Mouse (Mus musculus): ENCODE data around the gene Rab11fip2. TPM values are rescaled to one million over a fixed set of nuclear protein-coding genes. Genes with fewer than 3 reads are reported as not detected.

Rab11fip2 gene
- 2.6 and 3.1 TPM in 2 replicates for total RNA-seq (2012; rRNA removed)
- total RNA-seq (2014; rRNA removed), result 3.1 and 3.9 TPM in 2 replicates
- polyA plus RNA-seq (2012; ENCODE audit: insufficient read length, low read depth), result 4.3 and 4.5 TPM in 2 replicates

DNA sequence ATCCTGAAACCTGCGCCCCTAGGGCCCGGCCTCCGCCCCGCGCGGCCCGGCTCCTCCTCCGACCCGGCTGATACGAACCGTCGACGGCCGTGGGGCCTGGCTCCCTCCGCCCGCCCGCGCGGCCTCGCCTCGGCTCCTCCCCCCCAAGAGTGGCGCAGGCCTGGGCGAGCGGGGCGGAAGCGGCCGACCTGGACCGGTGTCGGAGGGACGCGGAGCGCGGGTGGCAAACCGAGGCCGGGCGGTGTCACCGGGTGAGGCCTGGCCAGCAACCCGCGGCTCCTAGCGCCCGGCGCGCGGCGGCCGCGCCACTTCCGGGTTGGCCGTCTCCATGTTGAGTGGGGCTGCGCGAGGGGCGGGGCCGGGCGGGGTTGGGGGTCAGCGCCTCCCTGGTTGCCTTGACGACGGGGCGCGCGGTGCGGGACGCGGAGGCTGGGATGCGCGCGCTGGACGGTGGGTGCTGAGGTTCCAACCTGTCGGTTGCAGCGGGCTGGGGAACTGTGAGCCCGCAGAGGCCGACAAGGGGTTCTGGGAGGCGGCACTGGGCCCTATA is at the start of gene Rab11fip2:
Gene Rab11fip2 (minus strand): TSS at position 333 of the 550 bp plus-strand sequence.
- peak within 1 kb of the TSS; percentile 90 for H3K9ac ChIP-seq (ENCODE audit: insufficient read depth, low read depth)
- peak; percentile 82 for DNase-seq (ENCODE audit: extremely low read depth)
- H3K4me1 ChIP-seq (ENCODE audit: control insufficient read depth in 1 of 2, insufficient read depth in 2 of 2), result peaks cover 0 to 11% of the 10 kb centered on the region in 2 experiments; a peak in 2 of 4 replicates
- H3K4me3 ChIP-seq (replicated peaks in 1 of 3; ENCODE audit: low read depth in 2 of 3, low read length in 2 of 3, poor library complexity in 1 of 3), result peak within 1 kb of the TSS; percentile 69 to 82 (median 81)
- dilution Hi-C loops (cut with MboI; ENCODE audit: extremely low pct_ligation_motif_present, extremely low pct_unique_long_range_greater_than_20kb, low sequenced_read_pairs) (no loop called here), in situ Hi-C loops (cut with MboI; ENCODE audit: low pct_ligation_motif_present, low pct_unique_long_range_greater_than_20kb, low sequenced_read_pairs) (no loop called here)
- H3K79me2 ChIP-seq (replicated peaks; ENCODE audit: control insufficient read depth, extremely low read depth, insufficient read depth, poor library complexity, severe bottlenecking), result no peaks in the 10 kb centered on the region
- H3K27ac ChIP-seq (ENCODE audit: insufficient read depth, low read depth), result peak within 1 kb of the TSS; percentile 71
- H3K4me2 ChIP-seq (ENCODE audit: insufficient read depth, low read depth, poor library complexity, severe bottlenecking), result peak within 1 kb of the TSS; percentile 99
- no peaks in the 10 kb centered on the region for H3K36me3 ChIP-seq (replicated peaks in 1 of 2; ENCODE audit: control insufficient read depth in 1 of 2, insufficient read depth in 1 of 2, low read length in 1 of 2)
- no peaks in the 10 kb centered on the region for H3K9me3 ChIP-seq (replicated peaks; ENCODE audit: low read length)
- no peaks in the 10 kb centered on the region for H3K27me3 ChIP-seq (replicated peaks)
- TF ChIP-seq NRF1 (IDR thresholded peaks at IDR 0.05; ENCODE audit: low read depth, low read length), result peak; percentile 57
- no peak for TF ChIP-seq MAX (IDR thresholded peaks at IDR 0.05; ENCODE audit: low read length)
- peak; percentile 91 for TF ChIP-seq NELFE (IDR thresholded peaks at IDR 0.05; ENCODE audit: low read depth, low read length)
- TF ChIP-seq POLR2A (IDR thresholded peaks at IDR 0.05; ENCODE audit: low read depth, low read length), result peak; percentile 86
- TF ChIP-seq TCF12 (IDR thresholded peaks at IDR 0.05; ENCODE audit: low read depth, low read length), result peak; percentile 64
- TF ChIP-seq IRF4 (IDR thresholded peaks at IDR 0.05; ENCODE audit: low read depth, low read length), result peak; percentile 19; the same call in 1 of the 2 replicates
- no peak for TF ChIP-seq CTCF (conservative IDR thresholded peaks at IDR 0.05 in 1 of 2, IDR thresholded peaks at IDR 0.05 in 1 of 2; ENCODE audit: low read depth in 2 of 2, low read length in 2 of 2)
- TF ChIP-seq CHD1 (IDR thresholded peaks at IDR 0.05; ENCODE audit: low read depth, low read length), result no peak
- TF ChIP-seq ZKSCAN1 (IDR thresholded peaks at IDR 0.05; ENCODE audit: borderline replicate concordance, low read depth, low read length), result no peak
- TF ChIP-seq EP300 (IDR thresholded peaks at IDR 0.05; ENCODE audit: low read length), result no peak
- TF ChIP-seq E2F4 (IDR thresholded peaks at IDR 0.05; ENCODE audit: insufficient replicate concordance, low read depth, low read length), result no peak
- peak; percentile 74 for TF ChIP-seq SIN3A (IDR thresholded peaks at IDR 0.05; ENCODE audit: low read length)
- 0 out of 2 replicates have a peak, but pooled peaks have one; percentile 38 for TF ChIP-seq MEF2A (IDR thresholded peaks at IDR 0.05; ENCODE audit: borderline replicate concordance, low read depth, low read length)
- peak; percentile 19; the same call in 1 of the 2 replicates for TF ChIP-seq MAZ (IDR thresholded peaks at IDR 0.05; ENCODE audit: low read depth, low read length)
- 0 out of 2 replicates have a peak, but pooled peaks have one; percentile 55 for TF ChIP-seq KAT2A (IDR thresholded peaks at IDR 0.05; ENCODE audit: insufficient replicate concordance, low read length)
- peak; percentile 86 for TF ChIP-seq ZMIZ1 (IDR thresholded peaks at IDR 0.05; ENCODE audit: low read depth, low read length)
- TF ChIP-seq MXI1 (IDR thresholded peaks at IDR 0.05; ENCODE audit: low read depth, low read length), result peak; percentile 88
- TF ChIP-seq ELF1 (IDR thresholded peaks at IDR 0.05; ENCODE audit: low read depth, low read length), result peak; percentile 98
- TF ChIP-seq UBTF (IDR thresholded peaks at IDR 0.05; ENCODE audit: low read depth, low read length), result peak; percentile 97
- peak; percentile 41; the same call in 1 of the 2 replicates for TF ChIP-seq HCFC1 (IDR thresholded peaks at IDR 0.05; ENCODE audit: low read depth, low read length)
- TF ChIP-seq ZNF384 (IDR thresholded peaks at IDR 0.05; ENCODE audit: low read depth, low read length), result no peak
